Mouse (Mus musculus) erythroblast, embryonic 14.5 days (primary cell): ENCODE results near the gene BC004004.

Source experiments
- GATA1 ChIP-seq: IDR thresholded peaks from 2 replicates; pipeline ENCODE4 v1.6.1; 2012; ENCODE audit warnings: low read length, inconsistent platforms, mixed read lengths
- TAL1 ChIP-seq: IDR thresholded peaks from 3 replicates; pipeline ENCODE4 v1.6.1; 2012; ENCODE audit warnings: low read length, inconsistent platforms, mixed read lengths

- TF ChIP-seq GATA1 = no peak
- TF ChIP-seq TAL1 = no peak
Observed at GRCm38 (mm10) chr17:29273889-29274288, 5.3 kb downstream of the BC004004 start.
